Mouse (Mus musculus): ENCODE data around the gene Mtmr3. TPM values are rescaled to one million over a fixed set of nuclear protein-coding genes. Genes with fewer than 3 reads are reported as not detected.

Gene Mtmr3
- polyA plus RNA-seq, 1 experiment from 2014 or later: 24.0 TPM

GRCm38 (mm10) chr11:4452467-4453184 is 142.0 kb downstream of the Mtmr3 start:
- Histone ChIP-seq H3K4me2 (ENCODE audit: low read depth, low read length) (no peak overlapping the region), H3K27ac (ENCODE audit: low read length) (peak overlapping the region; percentile 70), H3K4me1 (ENCODE audit: control insufficient read depth, insufficient read depth, low read length) (no peaks in the 10 kb centered on the region), H3K9me3 (replicated peaks; ENCODE audit: control insufficient read depth, low read length) (no peaks in the 10 kb centered on the region), H3K4me3 (replicated peaks; ENCODE audit: low read length) (no peak overlapping the region), H3K27me3 (ENCODE audit: control insufficient read depth, insufficient read depth, low read length) (no peaks in the 10 kb centered on the region), H3K36me3 (ENCODE audit: control insufficient read depth, insufficient read depth, low read length) (no peaks in the 10 kb centered on the region), H3K9ac (ENCODE audit: low read length) (no peak overlapping the region)
- 70% methylated on average over 12 of the region's 12 CpGs for WGBS
- peak; percentile 86; the same call in 1 of the 2 replicates for ATAC-seq (ENCODE audit: insufficient read depth, low FRiP score)

- peak overlapping the region; percentile 16; the same call in 1 of the 2 replicates for H3K9ac ChIP-seq (ENCODE audit: low read length)
- H3K4me1 ChIP-seq (ENCODE audit: control insufficient read depth, insufficient read depth, low read length): no peaks in the 10 kb centered on the region
- no peaks in the 10 kb centered on the region for H3K9me3 ChIP-seq (replicated peaks; ENCODE audit: control insufficient read depth, low read length)
- no peak for ATAC-seq (ENCODE audit: insufficient read depth, low FRiP score)
- H3K4me2 ChIP-seq (ENCODE audit: low read depth, low read length): no peak overlapping the region
- no peak overlapping the region for H3K4me3 ChIP-seq (replicated peaks; ENCODE audit: low read length)
- 17% methylated on average over 9 of the region's 9 CpGs for WGBS
- H3K27ac ChIP-seq (ENCODE audit: low read length): peak overlapping the region; percentile 60; the same call in 1 of the 2 replicates
- no peaks in the 10 kb centered on the region for H3K27me3 ChIP-seq (ENCODE audit: control insufficient read depth, insufficient read depth, low read length)
- no peaks in the 10 kb centered on the region for H3K36me3 ChIP-seq (ENCODE audit: control insufficient read depth, insufficient read depth, low read length)
Observed at GRCm38 (mm10) chr11:4451116-4451515, 143.5 kb downstream of the Mtmr3 start.

GRCm38 (mm10) chr11:4446195-4446868 is 148.3 kb downstream of the Mtmr3 start:
- no peak overlapping the region for H3K4me3 ChIP-seq (replicated peaks; ENCODE audit: low read length)
- WGBS: 90% methylated on average over 9 of the region's 9 CpGs
- no peak overlapping the region for H3K27ac ChIP-seq (ENCODE audit: low read length)
- no peak overlapping the region for H3K4me2 ChIP-seq (ENCODE audit: low read depth, low read length)
- no peaks in the 10 kb centered on the region for H3K4me1 ChIP-seq (ENCODE audit: control insufficient read depth, insufficient read depth, low read length)
- H3K9me3 ChIP-seq (replicated peaks; ENCODE audit: control insufficient read depth, low read length): no peaks in the 10 kb centered on the region
- H3K27me3 ChIP-seq (ENCODE audit: control insufficient read depth, insufficient read depth, low read length): no peaks in the 10 kb centered on the region
- H3K36me3 ChIP-seq (ENCODE audit: control insufficient read depth, insufficient read depth, low read length): no peaks in the 10 kb centered on the region
- no peak overlapping the region for H3K9ac ChIP-seq (ENCODE audit: low read length)
- no peak for ATAC-seq (ENCODE audit: insufficient read depth, low FRiP score)

GRCm38 (mm10) chr11:4442280-4442679 is 152.4 kb downstream of the Mtmr3 start:
- Histone ChIP-seq H3K9me3 (replicated peaks; ENCODE audit: control insufficient read depth, low read length) (no peaks in the 10 kb centered on the region), H3K36me3 (ENCODE audit: control insufficient read depth, insufficient read depth, low read length) (no peaks in the 10 kb centered on the region), H3K4me1 (ENCODE audit: control insufficient read depth, insufficient read depth, low read length) (no peaks in the 10 kb centered on the region), H3K27me3 (ENCODE audit: control insufficient read depth, insufficient read depth, low read length) (no peaks in the 10 kb centered on the region), H3K27ac (ENCODE audit: low read length) (no peak overlapping the region), H3K4me2 (ENCODE audit: low read depth, low read length) (no peak overlapping the region), H3K9ac (ENCODE audit: low read length) (no peak overlapping the region), H3K4me3 (replicated peaks; ENCODE audit: low read length) (no peak overlapping the region)
- no peak for ATAC-seq (ENCODE audit: insufficient read depth, low FRiP score)
- 44% methylated on average over 1 of the region's 1 CpGs for WGBS

- Histone ChIP-seq H3K4me2 (ENCODE audit: low read depth, low read length) (peak within 1 kb of the TSS; percentile 4; the same call in 1 of the 2 replicates), H3K9ac (ENCODE audit: low read length) (no peak within 1 kb of the TSS), H3K36me3 (ENCODE audit: control insufficient read depth, insufficient read depth, low read length) (no peaks in the 10 kb centered on the region), H3K27ac (ENCODE audit: low read length) (no peak within 1 kb of the TSS), H3K4me3 (replicated peaks; ENCODE audit: low read length) (no peak within 1 kb of the TSS), H3K9me3 (replicated peaks; ENCODE audit: control insufficient read depth, low read length) (no peaks in the 10 kb centered on the region), H3K4me1 (ENCODE audit: control insufficient read depth, insufficient read depth, low read length) (no peaks in the 10 kb centered on the region), H3K27me3 (ENCODE audit: control insufficient read depth, insufficient read depth, low read length) (no peaks in the 10 kb centered on the region)
- peak; percentile 60; the same call in 1 of the 2 replicates for ATAC-seq (ENCODE audit: insufficient read depth, low FRiP score)
- 51% methylated on average over 19 of the region's 19 CpGs for WGBS
Observed at GRCm38 (mm10) chr11:4440978-4441377, 153.7 kb downstream of the Mtmr3 start, which contains the start of gene Hormad2. Gene Hormad2 (minus strand): TSS chr11:4441105.

GRCm38 (mm10) chr11:4438211-4438610 is 156.5 kb downstream of the Mtmr3 start:
- Histone ChIP-seq H3K9ac (ENCODE audit: low read length) (no peak overlapping the region), H3K27me3 (ENCODE audit: control insufficient read depth, insufficient read depth, low read length) (no peaks in the 10 kb centered on the region), H3K36me3 (ENCODE audit: control insufficient read depth, insufficient read depth, low read length) (no peaks in the 10 kb centered on the region), H3K27ac (ENCODE audit: low read length) (no peak overlapping the region), H3K9me3 (replicated peaks; ENCODE audit: control insufficient read depth, low read length) (no peaks in the 10 kb centered on the region), H3K4me3 (replicated peaks; ENCODE audit: low read length) (no peak overlapping the region), H3K4me2 (ENCODE audit: low read depth, low read length) (no peak overlapping the region), H3K4me1 (ENCODE audit: control insufficient read depth, insufficient read depth, low read length) (no peaks in the 10 kb centered on the region)
- ATAC-seq (ENCODE audit: insufficient read depth, low FRiP score): no peak
- WGBS: 53% methylated on average over 2 of the region's 2 CpGs

- Histone ChIP-seq H3K4me2 (ENCODE audit: low read depth, low read length) (no peak overlapping the region), H3K9ac (ENCODE audit: low read length) (no peak overlapping the region), H3K36me3 (ENCODE audit: control insufficient read depth, insufficient read depth, low read length) (no peaks in the 10 kb centered on the region), H3K4me1 (ENCODE audit: control insufficient read depth, insufficient read depth, low read length) (no peaks in the 10 kb centered on the region), H3K27me3 (ENCODE audit: control insufficient read depth, insufficient read depth, low read length) (no peaks in the 10 kb centered on the region), H3K4me3 (replicated peaks; ENCODE audit: low read length) (no peak overlapping the region), H3K27ac (ENCODE audit: low read length) (no peak overlapping the region), H3K9me3 (replicated peaks; ENCODE audit: control insufficient read depth, low read length) (no peaks in the 10 kb centered on the region)
- ATAC-seq (ENCODE audit: insufficient read depth, low FRiP score): no peak
- WGBS: 84% methylated on average over 1 of the region's 1 CpGs
Observed at GRCm38 (mm10) chr11:4437318-4437717, 157.3 kb downstream of the Mtmr3 start.

- H3K9ac ChIP-seq (ENCODE audit: low read length): no peak overlapping the region
- 72% methylated on average over 3 of the region's 3 CpGs for WGBS
- ATAC-seq (ENCODE audit: insufficient read depth, low FRiP score): no peak
- no peaks in the 10 kb centered on the region for H3K27me3 ChIP-seq (ENCODE audit: control insufficient read depth, insufficient read depth, low read length)
- H3K4me3 ChIP-seq (replicated peaks; ENCODE audit: low read length): no peak overlapping the region
- no peaks in the 10 kb centered on the region for H3K36me3 ChIP-seq (ENCODE audit: control insufficient read depth, insufficient read depth, low read length)
- no peak overlapping the region for H3K4me2 ChIP-seq (ENCODE audit: low read depth, low read length)
- no peaks in the 10 kb centered on the region for H3K9me3 ChIP-seq (replicated peaks; ENCODE audit: control insufficient read depth, low read length)
- H3K4me1 ChIP-seq (ENCODE audit: control insufficient read depth, insufficient read depth, low read length): no peaks in the 10 kb centered on the region
- H3K27ac ChIP-seq (ENCODE audit: low read length): no peak overlapping the region
Observed at GRCm38 (mm10) chr11:4436631-4437030, 158.0 kb downstream of the Mtmr3 start.

GRCm38 (mm10) chr11:4434461-4434860 is 160.2 kb downstream of the Mtmr3 start:
- Histone ChIP-seq H3K4me3 (replicated peaks; ENCODE audit: low read length) (no peak overlapping the region), H3K27me3 (ENCODE audit: control insufficient read depth, insufficient read depth, low read length) (no peaks in the 10 kb centered on the region)
- no peak for ATAC-seq (ENCODE audit: insufficient read depth, low FRiP score)

More at GRCm38 (mm10) chr11:4434461-4434860, 160.2 kb downstream of the Mtmr3 start:
- H3K9me3 ChIP-seq (replicated peaks; ENCODE audit: control insufficient read depth, low read length): no peaks in the 10 kb centered on the region
- no peak overlapping the region for H3K4me2 ChIP-seq (ENCODE audit: low read depth, low read length)
- no peaks in the 10 kb centered on the region for H3K4me1 ChIP-seq (ENCODE audit: control insufficient read depth, insufficient read depth, low read length)
- H3K27ac ChIP-seq (ENCODE audit: low read length): no peak overlapping the region
- WGBS: 59% methylated on average over 4 of the region's 4 CpGs
- no peak overlapping the region for H3K9ac ChIP-seq (ENCODE audit: low read length)
- H3K36me3 ChIP-seq (ENCODE audit: control insufficient read depth, insufficient read depth, low read length): no peaks in the 10 kb centered on the region

Measured in stomach, embryonic 16.5 days (tissue).